Mouse (Mus musculus): ENCODE measurements at regions not wholly inside any gene's neighbourhood (a gene's known extent, or its start where the extent isn't known, plus 50 kb on each side); places are given as distances from the start of the nearest gene placed in this dataset.

GRCm38 (mm10) chr8:30797341-30797740 is 2631.2 kb upstream of the 5930422O12Rik start:
- H3K27ac ChIP-seq (ENCODE audit: control insufficient read depth, insufficient read depth, low read depth, low read length, poor library complexity), result no peak overlapping the region
- no peak overlapping the region for H3K4me3 ChIP-seq (replicated peaks; ENCODE audit: control insufficient read depth, low read depth, low read length)
- 90% methylated on average over 1 of the region's 1 CpGs for WGBS
- TF ChIP-seq POLR2A (IDR thresholded peaks at IDR 0.05; ENCODE audit: borderline replicate concordance, control insufficient read depth, low read depth, low read length) (no peak), CTCF (IDR thresholded peaks at IDR 0.05; ENCODE audit: control insufficient read depth, insufficient read depth, low read length) (no peak)
- no peaks in the 10 kb centered on the region for H3K4me1 ChIP-seq (ENCODE audit: control insufficient read depth, insufficient read depth, low read length)

GRCm38 (mm10) chr8:30817028-30817427 is 2611.5 kb upstream of the 5930422O12Rik start:
- no peak for TF ChIP-seq POLR2A (IDR thresholded peaks at IDR 0.05; ENCODE audit: borderline replicate concordance, control insufficient read depth, low read depth, low read length)
- no peak for TF ChIP-seq CTCF (IDR thresholded peaks at IDR 0.05; ENCODE audit: control insufficient read depth, insufficient read depth, low read length)
- Histone ChIP-seq H3K27ac (ENCODE audit: control insufficient read depth, insufficient read depth, low read depth, low read length, poor library complexity) (no peak overlapping the region), H3K4me1 (ENCODE audit: control insufficient read depth, insufficient read depth, low read length) (no peaks in the 10 kb centered on the region), H3K4me3 (replicated peaks; ENCODE audit: control insufficient read depth, low read depth, low read length) (no peak overlapping the region)
- 90% methylated on average over 5 of the region's 5 CpGs for WGBS

DNA sequence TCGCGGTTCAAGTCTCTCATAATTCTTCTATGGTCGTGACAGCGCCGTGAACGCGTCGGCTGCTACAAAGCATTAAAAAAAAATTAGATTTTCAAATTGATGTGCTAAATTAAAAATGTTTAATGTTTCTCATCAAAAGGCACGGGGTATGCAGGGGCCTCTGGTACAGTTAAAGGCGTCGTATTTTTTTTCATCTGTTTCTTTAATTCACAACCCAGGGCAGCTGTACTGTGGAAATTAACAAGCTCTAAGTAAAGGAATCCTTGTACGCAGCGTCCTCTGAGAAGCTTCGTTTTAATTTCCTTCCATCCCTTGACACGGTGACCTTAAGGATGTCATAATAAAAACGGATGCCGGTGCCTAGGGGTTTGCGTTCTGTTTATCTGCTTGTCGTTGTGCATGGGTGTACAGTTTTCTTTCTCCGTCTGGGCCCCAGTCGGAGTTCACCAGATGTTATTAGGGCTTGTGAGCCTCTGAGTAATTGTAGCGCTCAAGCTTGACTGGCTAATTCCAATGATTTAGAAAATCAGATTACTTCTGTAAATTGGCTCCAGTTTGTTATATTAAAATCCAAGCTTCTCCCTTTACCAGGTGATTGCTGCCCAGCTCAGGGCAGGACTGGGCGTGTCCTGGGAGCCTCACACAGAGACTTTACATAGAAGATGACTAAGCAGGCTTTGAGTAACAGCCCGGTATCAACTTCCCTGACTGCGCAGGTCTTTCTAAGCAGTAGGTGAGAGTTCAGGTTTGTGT is 2605.5 kb upstream of the 5930422O12Rik start:
- 84% methylated on average over 25 of the region's 25 CpGs for WGBS
- Histone ChIP-seq H3K27ac (ENCODE audit: control insufficient read depth, insufficient read depth, low read depth, low read length, poor library complexity) (no peak overlapping the region), H3K4me3 (replicated peaks; ENCODE audit: control insufficient read depth, low read depth, low read length) (no peak overlapping the region), H3K4me1 (ENCODE audit: control insufficient read depth, insufficient read depth, low read length) (no peaks in the 10 kb centered on the region)
- TF ChIP-seq POLR2A (IDR thresholded peaks at IDR 0.05; ENCODE audit: borderline replicate concordance, control insufficient read depth, low read depth, low read length) (no peak), CTCF (IDR thresholded peaks at IDR 0.05; ENCODE audit: control insufficient read depth, insufficient read depth, low read length) (no peak)

DNA sequence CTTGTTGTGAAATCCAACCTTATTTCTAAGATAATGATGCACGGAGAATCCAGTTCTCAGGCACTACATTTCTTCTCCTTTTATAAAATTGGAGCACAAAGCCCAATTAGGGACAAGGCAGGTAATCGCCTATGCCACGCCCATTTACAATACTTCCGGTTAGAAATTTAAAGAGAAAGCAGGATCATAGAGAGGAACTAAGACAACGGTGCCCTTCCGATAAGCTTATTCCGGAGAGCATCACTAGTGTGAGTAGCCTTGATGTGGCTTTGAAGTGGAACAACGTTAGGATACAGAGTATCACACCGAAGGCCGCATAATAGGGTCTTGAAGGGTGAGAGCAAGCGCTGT is 2604.9 kb upstream of the 5930422O12Rik start:
- H3K27ac ChIP-seq (ENCODE audit: control insufficient read depth, insufficient read depth, low read depth, low read length, poor library complexity), result no peak overlapping the region
- no peak for TF ChIP-seq POLR2A (IDR thresholded peaks at IDR 0.05; ENCODE audit: borderline replicate concordance, control insufficient read depth, low read depth, low read length)
- TF ChIP-seq CTCF (IDR thresholded peaks at IDR 0.05; ENCODE audit: control insufficient read depth, insufficient read depth, low read length), result no peak
- WGBS, result 87% methylated on average over 11 of the region's 11 CpGs
- H3K4me3 ChIP-seq (replicated peaks; ENCODE audit: control insufficient read depth, low read depth, low read length), result no peak overlapping the region
- no peaks in the 10 kb centered on the region for H3K4me1 ChIP-seq (ENCODE audit: control insufficient read depth, insufficient read depth, low read length)

- Histone ChIP-seq H3K27ac (ENCODE audit: control insufficient read depth, insufficient read depth, low read depth, low read length, poor library complexity) (no peak overlapping the region), H3K4me3 (replicated peaks; ENCODE audit: control insufficient read depth, low read depth, low read length) (no peak overlapping the region), H3K4me1 (ENCODE audit: control insufficient read depth, insufficient read depth, low read length) (no peaks in the 10 kb centered on the region)
- TF ChIP-seq CTCF (IDR thresholded peaks at IDR 0.05; ENCODE audit: control insufficient read depth, insufficient read depth, low read length), result no peak
- TF ChIP-seq POLR2A (IDR thresholded peaks at IDR 0.05; ENCODE audit: borderline replicate concordance, control insufficient read depth, low read depth, low read length), result no peak
- 83% methylated on average over 4 of the region's 4 CpGs for WGBS
Observed at GRCm38 (mm10) chr8:30826021-30826420, 2602.5 kb upstream of the 5930422O12Rik start.

- Histone ChIP-seq H3K4me1 (ENCODE audit: control insufficient read depth, insufficient read depth, low read length) (no peaks in the 10 kb centered on the region), H3K27ac (ENCODE audit: control insufficient read depth, insufficient read depth, low read depth, low read length, poor library complexity) (no peak overlapping the region), H3K4me3 (replicated peaks; ENCODE audit: control insufficient read depth, low read depth, low read length) (no peak overlapping the region)
- 79% methylated on average over 8 of the region's 8 CpGs for WGBS
- TF ChIP-seq CTCF (IDR thresholded peaks at IDR 0.05; ENCODE audit: control insufficient read depth, insufficient read depth, low read length) (no peak), POLR2A (IDR thresholded peaks at IDR 0.05; ENCODE audit: borderline replicate concordance, control insufficient read depth, low read depth, low read length) (no peak)
Observed at GRCm38 (mm10) chr8:30838056-30838455, 2590.5 kb upstream of the 5930422O12Rik start.

DNA sequence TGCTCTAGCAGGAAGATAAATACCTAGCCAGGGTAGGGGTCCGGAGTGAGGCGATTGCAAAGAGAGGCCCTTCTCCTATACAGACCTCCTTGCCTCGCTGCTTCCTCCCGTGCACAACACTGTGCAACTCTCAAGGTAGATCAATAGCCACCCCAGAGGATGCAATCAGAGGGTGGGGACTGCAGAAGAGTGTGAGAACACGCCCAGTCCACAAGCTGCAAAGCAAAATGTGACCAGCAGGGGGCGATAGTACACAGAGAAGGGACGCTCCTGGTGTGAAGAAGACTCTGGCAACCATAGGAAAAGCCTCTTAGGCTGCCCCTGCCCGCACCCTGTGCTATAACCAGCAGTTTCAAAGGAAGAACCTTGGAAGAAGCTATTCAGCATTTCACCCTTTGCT is 2588.4 kb upstream of the 5930422O12Rik start:
- WGBS, result 28% methylated on average over 8 of the region's 8 CpGs
- 0 out of 2 replicates have a peak, but pooled peaks have one; percentile 32 for TF ChIP-seq CTCF (IDR thresholded peaks at IDR 0.05; ENCODE audit: control insufficient read depth, insufficient read depth, low read length)
- no peak for TF ChIP-seq POLR2A (IDR thresholded peaks at IDR 0.05; ENCODE audit: borderline replicate concordance, control insufficient read depth, low read depth, low read length)
- H3K27ac ChIP-seq (ENCODE audit: control insufficient read depth, insufficient read depth, low read depth, low read length, poor library complexity), result no peak overlapping the region
- no peaks in the 10 kb centered on the region for H3K4me1 ChIP-seq (ENCODE audit: control insufficient read depth, insufficient read depth, low read length)
- H3K4me3 ChIP-seq (replicated peaks; ENCODE audit: control insufficient read depth, low read depth, low read length), result no peak overlapping the region

- TF ChIP-seq CTCF (IDR thresholded peaks at IDR 0.05; ENCODE audit: control insufficient read depth, insufficient read depth, low read length) (no peak), POLR2A (IDR thresholded peaks at IDR 0.05; ENCODE audit: borderline replicate concordance, control insufficient read depth, low read depth, low read length) (no peak)
- 68% methylated on average over 4 of the region's 4 CpGs for WGBS
- no peaks in the 10 kb centered on the region for H3K4me1 ChIP-seq (ENCODE audit: control insufficient read depth, insufficient read depth, low read length)
Observed at GRCm38 (mm10) chr8:30863017-30863416, 2565.5 kb upstream of the 5930422O12Rik start.

More at GRCm38 (mm10) chr8:30863017-30863416, 2565.5 kb upstream of the 5930422O12Rik start:
- Histone ChIP-seq H3K4me3 (replicated peaks; ENCODE audit: control insufficient read depth, low read depth, low read length) (no peak overlapping the region), H3K27ac (ENCODE audit: control insufficient read depth, insufficient read depth, low read depth, low read length, poor library complexity) (no peak overlapping the region)

All from bone marrow, adult 2 months (tissue).